Mouse (Mus musculus): ENCODE measurements around the gene Trmt2a. TPM values are rescaled to one million over a fixed set of nuclear protein-coding genes. Genes with fewer than 3 reads are reported as not detected.
A peak's percentile ranks its signal among the peaks of the same experiment; 100 is the strongest.

Trmt2a gene
- polyA plus RNA-seq (2014; fragmentation: Nextera tagmentation; extraction: Ambion mirVana): 77.0 and 85.0 TPM in 2 replicates

- Histone ChIP-seq H3K27me3 (ENCODE audit: control insufficient read depth, insufficient read depth, low read length) (no peaks in the 10 kb centered on the region), H3K27ac (ENCODE audit: low read depth, low read length) (peak within 1 kb of the TSS; percentile 89), H3K9me3 (ENCODE audit: control insufficient read depth, low read length) (no peaks in the 10 kb centered on the region), H3K4me1 (replicated peaks; ENCODE audit: control insufficient read depth, insufficient read depth, low read length) (peaks cover 9% of the 10 kb centered on the region), H3K9ac (ENCODE audit: low read depth, low read length) (peak within 1 kb of the TSS; percentile 95), H3K4me3 (ENCODE audit: low read depth, low read length) (peak within 1 kb of the TSS; percentile 94), H3K36me3 (ENCODE audit: control insufficient read depth, insufficient read depth, low read length) (0 out of 2 replicates have a peak, but pooled peaks cover 12% of the 10 kb centered on the region), H3K4me2 (replicated peaks; ENCODE audit: low read depth, low read length) (peak within 1 kb of the TSS; percentile 80)
- DNase-seq (ENCODE audit: low spot score) (peak; percentile 99), ATAC-seq (ENCODE audit: low FRiP score) (peak; percentile 96)
- under 1% methylated on average over 95 of the region's 102 CpGs for WGBS
Measured at GRCm38 (mm10) chr16:18248433-18249363, at the start of gene Trmt2a, which contains the start of gene Ranbp1. Gene Trmt2a (plus strand): TSS chr16:18248679. Gene Ranbp1 (minus strand): TSS chr16:18248732.

DNA sequence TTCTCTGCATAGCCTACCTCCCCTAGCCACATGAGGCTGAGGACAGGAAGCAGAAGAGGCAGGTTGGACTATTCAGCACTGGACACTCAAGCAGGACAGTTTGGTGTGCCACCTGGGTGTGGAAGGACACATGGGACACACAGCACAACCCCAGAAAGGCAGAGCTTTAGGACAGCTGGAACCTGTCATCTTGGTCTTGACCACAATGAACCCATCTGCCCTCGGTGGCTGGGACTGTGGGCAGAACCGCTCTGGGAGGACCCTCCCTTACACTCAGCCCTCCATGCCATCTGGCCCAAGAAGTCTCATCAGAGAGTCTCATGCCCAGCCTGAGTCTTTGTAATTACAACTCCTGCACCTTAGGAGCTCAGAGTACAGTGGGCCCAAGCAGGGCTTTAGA is 48.4 kb upstream of the Trmt2a start:
- peaks cover 5% of the 10 kb centered on the region; the same call in 1 of the 2 replicates for H3K4me1 ChIP-seq (replicated peaks; ENCODE audit: control insufficient read depth, insufficient read depth, low read length)
- H3K4me3 ChIP-seq (ENCODE audit: low read depth, low read length): no peak overlapping the region
- H3K27ac ChIP-seq (ENCODE audit: low read depth, low read length): no peak overlapping the region
- no peak overlapping the region for H3K9ac ChIP-seq (ENCODE audit: low read depth, low read length)
- no peaks in the 10 kb centered on the region for H3K36me3 ChIP-seq (ENCODE audit: control insufficient read depth, insufficient read depth, low read length)
- H3K4me2 ChIP-seq (replicated peaks; ENCODE audit: low read depth, low read length): no peak overlapping the region
- ATAC-seq (ENCODE audit: low FRiP score) (no peak), DNase-seq (ENCODE audit: low spot score) (no peak)
- H3K27me3 ChIP-seq (ENCODE audit: control insufficient read depth, insufficient read depth, low read length): no peaks in the 10 kb centered on the region
- WGBS: 65% methylated on average over 2 of the region's 2 CpGs
- H3K9me3 ChIP-seq (ENCODE audit: control insufficient read depth, low read length): no peaks in the 10 kb centered on the region

- Histone ChIP-seq H3K36me3 (ENCODE audit: control insufficient read depth, insufficient read depth, low read length) (no peaks in the 10 kb centered on the region), H3K4me1 (replicated peaks; ENCODE audit: control insufficient read depth, insufficient read depth, low read length) (0 out of 2 replicates have a peak, but pooled peaks cover 4% of the 10 kb centered on the region), H3K9me3 (ENCODE audit: control insufficient read depth, low read length) (no peaks in the 10 kb centered on the region), H3K9ac (ENCODE audit: low read depth, low read length) (no peak overlapping the region), H3K27me3 (ENCODE audit: control insufficient read depth, insufficient read depth, low read length) (no peaks in the 10 kb centered on the region), H3K4me2 (replicated peaks; ENCODE audit: low read depth, low read length) (no peak overlapping the region), H3K4me3 (ENCODE audit: low read depth, low read length) (no peak overlapping the region), H3K27ac (ENCODE audit: low read depth, low read length) (no peak overlapping the region)
- DNase-seq (ENCODE audit: low spot score) (no peak), ATAC-seq (ENCODE audit: low FRiP score) (no peak)
- WGBS: 54% methylated on average over 1 of the region's 1 CpGs
Measured at GRCm38 (mm10) chr16:18201620-18202019, 46.9 kb upstream of the Trmt2a start.

DNA sequence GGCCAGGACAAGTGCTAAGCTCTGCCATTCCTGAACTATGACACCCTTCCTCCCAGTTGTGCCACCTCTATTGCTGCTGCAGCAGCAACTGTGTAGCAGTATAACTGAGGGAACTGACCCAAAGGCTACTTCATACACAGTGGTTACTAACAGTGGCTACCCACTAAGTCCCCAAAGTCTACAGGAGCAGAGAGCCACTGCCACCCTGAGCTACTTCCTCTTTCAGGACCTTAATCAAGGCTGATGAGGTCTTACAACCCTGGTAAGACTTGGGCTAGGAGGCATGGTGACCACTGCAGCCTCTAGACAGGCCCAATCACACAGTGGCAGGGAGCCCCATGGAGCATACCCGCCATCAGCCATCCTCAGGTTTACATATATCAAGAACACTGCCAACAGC is 46.4 kb upstream of the Trmt2a start:
- Histone ChIP-seq H3K27me3 (ENCODE audit: control insufficient read depth, insufficient read depth, low read length) (no peaks in the 10 kb centered on the region), H3K27ac (ENCODE audit: low read depth, low read length) (no peak overlapping the region), H3K9ac (ENCODE audit: low read depth, low read length) (no peak overlapping the region), H3K4me1 (replicated peaks; ENCODE audit: control insufficient read depth, insufficient read depth, low read length) (0 out of 2 replicates have a peak, but pooled peaks cover 4% of the 10 kb centered on the region), H3K4me3 (ENCODE audit: low read depth, low read length) (no peak overlapping the region), H3K36me3 (ENCODE audit: control insufficient read depth, insufficient read depth, low read length) (no peaks in the 10 kb centered on the region), H3K4me2 (replicated peaks; ENCODE audit: low read depth, low read length) (no peak overlapping the region), H3K9me3 (ENCODE audit: control insufficient read depth, low read length) (no peaks in the 10 kb centered on the region)
- DNase-seq (ENCODE audit: low spot score): no peak
- ATAC-seq (ENCODE audit: low FRiP score): no peak
- WGBS: 95% methylated on average over 1 of the region's 1 CpGs

- Histone ChIP-seq H3K4me1 (replicated peaks; ENCODE audit: control insufficient read depth, insufficient read depth, low read length) (0 out of 2 replicates have a peak, but pooled peaks cover 3% of the 10 kb centered on the region), H3K4me3 (ENCODE audit: low read depth, low read length) (no peak overlapping the region), H3K9ac (ENCODE audit: low read depth, low read length) (no peak overlapping the region), H3K27me3 (ENCODE audit: control insufficient read depth, insufficient read depth, low read length) (no peaks in the 10 kb centered on the region), H3K36me3 (ENCODE audit: control insufficient read depth, insufficient read depth, low read length) (no peaks in the 10 kb centered on the region), H3K27ac (ENCODE audit: low read depth, low read length) (no peak overlapping the region), H3K4me2 (replicated peaks; ENCODE audit: low read depth, low read length) (no peak overlapping the region), H3K9me3 (ENCODE audit: control insufficient read depth, low read length) (no peaks in the 10 kb centered on the region)
- peak; percentile 34; the same call in 1 of the 2 replicates for ATAC-seq (ENCODE audit: low FRiP score)
- DNase-seq (ENCODE audit: low spot score): no peak
- 55% methylated on average over 7 of the region's 7 CpGs for WGBS
Measured at GRCm38 (mm10) chr16:18203430-18204091, 44.9 kb upstream of the Trmt2a start.

DNA sequence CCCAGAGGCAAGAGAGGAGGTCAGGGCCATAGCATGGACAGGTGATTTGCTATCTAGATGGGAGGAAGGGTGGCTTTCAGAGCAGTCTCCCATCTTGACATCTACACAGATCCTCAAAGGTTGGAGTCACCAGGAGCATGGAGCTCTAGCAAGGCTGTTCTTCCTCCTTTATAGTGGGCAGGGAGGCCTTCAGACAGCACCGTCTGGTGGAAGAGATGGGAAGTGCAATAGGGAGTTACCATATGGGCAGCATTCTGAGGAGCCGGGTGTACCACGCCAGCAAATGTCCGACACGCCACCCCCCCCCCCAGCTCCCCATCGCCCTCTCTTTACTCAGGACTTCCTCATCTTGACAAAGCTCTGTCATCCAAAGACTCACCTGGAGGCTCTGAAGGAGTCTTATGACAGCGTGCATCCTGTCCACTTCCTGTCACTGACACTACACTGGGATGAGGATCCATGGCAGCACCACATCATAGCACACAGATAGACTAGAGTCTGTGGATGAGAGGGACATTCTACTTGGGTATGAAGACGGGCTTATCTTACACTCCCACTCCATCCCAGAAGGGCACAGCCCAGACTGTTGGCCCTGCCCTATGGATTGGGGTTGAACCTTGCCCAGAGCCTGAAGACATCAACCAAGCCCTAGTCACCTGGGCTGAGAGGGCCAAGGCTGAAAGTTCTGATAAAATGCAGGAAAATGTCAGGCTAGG is 37.6 kb upstream of the Trmt2a start:
- Histone ChIP-seq H3K4me2 (replicated peaks; ENCODE audit: low read depth, low read length) (no peak overlapping the region), H3K27me3 (ENCODE audit: control insufficient read depth, insufficient read depth, low read length) (no peaks in the 10 kb centered on the region), H3K9me3 (ENCODE audit: control insufficient read depth, low read length) (no peaks in the 10 kb centered on the region), H3K4me3 (ENCODE audit: low read depth, low read length) (no peak overlapping the region), H3K9ac (ENCODE audit: low read depth, low read length) (no peak overlapping the region), H3K27ac (ENCODE audit: low read depth, low read length) (no peak overlapping the region), H3K4me1 (replicated peaks; ENCODE audit: control insufficient read depth, insufficient read depth, low read length) (peaks cover 16% of the 10 kb centered on the region), H3K36me3 (ENCODE audit: control insufficient read depth, insufficient read depth, low read length) (no peaks in the 10 kb centered on the region)
- 24% methylated on average over 8 of the region's 8 CpGs for WGBS
- DNase-seq (ENCODE audit: low spot score) (peak; percentile 79), ATAC-seq (ENCODE audit: low FRiP score) (no peak)

GRCm38 (mm10) chr16:18211417-18212171 is 36.9 kb upstream of the Trmt2a start:
- Histone ChIP-seq H3K36me3 (ENCODE audit: control insufficient read depth, insufficient read depth, low read length) (no peaks in the 10 kb centered on the region), H3K4me1 (replicated peaks; ENCODE audit: control insufficient read depth, insufficient read depth, low read length) (peaks cover 16% of the 10 kb centered on the region), H3K9ac (ENCODE audit: low read depth, low read length) (no peak overlapping the region), H3K27ac (ENCODE audit: low read depth, low read length) (no peak overlapping the region), H3K4me2 (replicated peaks; ENCODE audit: low read depth, low read length) (no peak overlapping the region), H3K9me3 (ENCODE audit: control insufficient read depth, low read length) (no peaks in the 10 kb centered on the region), H3K4me3 (ENCODE audit: low read depth, low read length) (no peak overlapping the region), H3K27me3 (ENCODE audit: control insufficient read depth, insufficient read depth, low read length) (no peaks in the 10 kb centered on the region)
- no peak for ATAC-seq (ENCODE audit: low FRiP score)
- peak; percentile 93 for DNase-seq (ENCODE audit: low spot score)
- 46% methylated on average over 10 of the region's 10 CpGs for WGBS

DNA sequence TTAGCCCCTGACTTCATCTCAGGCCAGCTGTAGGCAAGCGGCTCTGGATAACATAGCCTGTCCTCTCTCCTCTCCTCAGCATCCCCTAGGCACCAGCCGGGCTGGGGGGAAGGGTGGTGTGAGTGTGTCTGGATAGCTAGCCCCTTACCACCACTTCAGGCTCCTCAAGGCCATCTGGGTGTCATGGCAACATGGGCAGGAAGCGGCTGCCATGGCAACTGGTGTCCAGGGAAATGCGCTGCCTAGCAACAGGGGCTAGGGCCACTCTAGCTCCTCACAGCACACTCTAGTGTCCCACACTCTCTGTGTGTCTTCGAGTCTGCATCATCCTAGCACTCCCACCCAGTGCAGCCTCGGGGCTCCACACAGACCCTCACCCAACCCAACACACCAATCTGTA is 34.8 kb upstream of the Trmt2a start:
- DNase-seq (ENCODE audit: low spot score) (peak; percentile 97), ATAC-seq (ENCODE audit: low FRiP score) (peak; percentile 94)
- H3K9me3 ChIP-seq (ENCODE audit: control insufficient read depth, low read length): no peaks in the 10 kb centered on the region
- peak overlapping the region; percentile 38 for H3K4me2 ChIP-seq (replicated peaks; ENCODE audit: low read depth, low read length)
- H3K36me3 ChIP-seq (ENCODE audit: control insufficient read depth, insufficient read depth, low read length): no peaks in the 10 kb centered on the region
- peak overlapping the region; percentile 42; the same call in 1 of the 2 replicates for H3K9ac ChIP-seq (ENCODE audit: low read depth, low read length)
- H3K4me1 ChIP-seq (replicated peaks; ENCODE audit: control insufficient read depth, insufficient read depth, low read length): peaks cover 16% of the 10 kb centered on the region
- 25% methylated on average over 6 of the region's 6 CpGs for WGBS
- peak overlapping the region; percentile 69 for H3K27ac ChIP-seq (ENCODE audit: low read depth, low read length)
- peak overlapping the region; percentile 16 for H3K4me3 ChIP-seq (ENCODE audit: low read depth, low read length)
- H3K27me3 ChIP-seq (ENCODE audit: control insufficient read depth, insufficient read depth, low read length): no peaks in the 10 kb centered on the region

Measured in hindbrain, embryonic 11.5 days (tissue).